Mouse (Mus musculus): ENCODE results near the gene Rps28. TPM values are rescaled to one million over a fixed set of nuclear protein-coding genes. Genes with fewer than 3 reads are reported as not detected.

The Rps28 gene
- polyA plus RNA-seq, 1 experiment from 2014 or later: 1,039 TPM

DNA sequence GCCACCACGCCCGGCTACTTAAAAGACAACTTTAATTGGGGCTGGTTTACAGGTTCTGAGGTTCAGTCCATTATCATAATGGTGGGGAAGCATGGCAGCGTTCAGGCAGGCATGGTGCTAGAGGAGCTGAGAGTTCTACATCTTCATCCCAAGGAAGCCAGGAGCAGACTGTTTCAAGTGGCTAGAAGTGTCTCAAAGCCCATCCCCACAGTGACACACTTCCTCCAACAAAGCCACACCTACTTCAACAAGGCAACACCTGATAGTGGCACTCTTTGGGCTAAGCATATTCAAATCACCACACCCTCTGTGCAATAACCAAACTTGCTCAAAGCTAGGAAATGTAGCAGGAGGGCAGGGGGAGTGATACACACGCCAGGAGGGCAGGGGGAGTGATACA lies 20.2 kb downstream of the Rps28 start:
- no peaks in the 10 kb centered on the region for H3K27me3 ChIP-seq (ENCODE audit: control insufficient read depth, insufficient read depth, low read depth, low read length)
- no peaks in the 10 kb centered on the region for H3K36me3 ChIP-seq (ENCODE audit: control insufficient read depth, insufficient read depth, low read length)
- H3K9ac ChIP-seq (ENCODE audit: low read length): no peak overlapping the region
- ATAC-seq (ENCODE audit: low read depth): peak; percentile 69
- 0 out of 2 replicates have a peak, but pooled peaks cover 2% of the 10 kb centered on the region for H3K4me1 ChIP-seq (replicated peaks; ENCODE audit: control insufficient read depth, insufficient read depth, low read length)
- no peak overlapping the region for H3K4me2 ChIP-seq (ENCODE audit: low read depth, low read length)
- H3K27ac ChIP-seq (ENCODE audit: low read length): peak overlapping the region; percentile 82
- H3K9me3 ChIP-seq (ENCODE audit: control insufficient read depth, low read length): no peaks in the 10 kb centered on the region
- no peak overlapping the region for H3K4me3 ChIP-seq (ENCODE audit: low read length)
- 56% methylated on average over 4 of the region's 4 CpGs for WGBS

DNA sequence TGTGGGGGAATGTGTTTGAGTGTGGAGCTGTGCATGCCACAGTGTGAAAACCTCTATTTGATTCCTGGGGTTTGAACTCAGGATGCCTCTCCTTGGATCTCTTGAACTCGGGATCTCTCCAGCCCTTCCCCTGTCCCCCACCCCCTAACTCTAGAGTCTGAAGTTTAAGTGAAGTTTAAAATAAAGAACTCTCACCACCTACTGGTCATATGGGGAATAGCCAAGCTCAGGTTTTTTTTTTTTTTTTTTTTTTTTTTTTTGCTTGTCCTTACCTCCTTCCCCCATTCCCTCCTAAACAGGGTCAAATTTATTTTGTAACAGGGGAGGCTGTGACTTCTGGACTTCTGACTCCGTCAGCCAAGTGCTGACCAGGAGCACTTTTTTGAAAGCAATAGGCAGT lies 22.1 kb downstream of the Rps28 start:
- H3K9ac ChIP-seq (ENCODE audit: low read length): no peak overlapping the region
- 2% methylated on average over 2 of the region's 2 CpGs for WGBS

DNA sequence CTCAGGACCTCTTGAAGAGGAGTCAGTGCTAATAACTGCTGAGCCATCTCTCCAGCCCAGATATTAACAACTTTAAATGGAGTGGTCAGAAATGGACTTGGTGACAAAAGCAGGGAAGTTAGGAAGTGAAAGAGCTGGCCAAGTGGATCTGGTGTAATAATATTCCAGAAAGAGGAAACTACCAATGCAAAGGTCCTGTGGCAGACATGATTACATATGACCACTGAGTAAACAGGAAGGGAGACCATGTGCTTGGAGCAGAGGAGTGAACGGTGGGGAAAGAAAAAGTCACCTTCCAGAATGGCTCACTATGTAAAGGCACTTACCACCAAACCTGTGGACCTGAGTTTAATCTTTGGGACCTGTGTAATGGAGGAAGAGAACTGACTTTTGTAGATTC lies 25.1 kb downstream of the Rps28 start:
- Histone ChIP-seq H3K4me1 (replicated peaks; ENCODE audit: control insufficient read depth, insufficient read depth, low read length) (no peaks in the 10 kb centered on the region), H3K36me3 (ENCODE audit: control insufficient read depth, insufficient read depth, low read length) (no peaks in the 10 kb centered on the region), H3K27me3 (ENCODE audit: control insufficient read depth, insufficient read depth, low read depth, low read length) (no peaks in the 10 kb centered on the region), H3K27ac (ENCODE audit: low read length) (no peak overlapping the region), H3K4me3 (ENCODE audit: low read length) (no peak overlapping the region), H3K9me3 (ENCODE audit: control insufficient read depth, low read length) (no peaks in the 10 kb centered on the region), H3K4me2 (ENCODE audit: low read depth, low read length) (no peak overlapping the region), H3K9ac (ENCODE audit: low read length) (no peak overlapping the region)
- 26% methylated on average over 1 of the region's 1 CpGs for WGBS
- ATAC-seq (ENCODE audit: low read depth): no peak

More for the DNA sequence above, 22.1 kb downstream of the Rps28 start:
- Histone ChIP-seq H3K4me2 (ENCODE audit: low read depth, low read length) (no peak overlapping the region), H3K4me1 (replicated peaks; ENCODE audit: control insufficient read depth, insufficient read depth, low read length) (0 out of 2 replicates have a peak, but pooled peaks cover 2% of the 10 kb centered on the region), H3K4me3 (ENCODE audit: low read length) (no peak overlapping the region), H3K36me3 (ENCODE audit: control insufficient read depth, insufficient read depth, low read length) (no peaks in the 10 kb centered on the region), H3K9me3 (ENCODE audit: control insufficient read depth, low read length) (no peaks in the 10 kb centered on the region), H3K27ac (ENCODE audit: low read length) (no peak overlapping the region), H3K27me3 (ENCODE audit: control insufficient read depth, insufficient read depth, low read depth, low read length) (no peaks in the 10 kb centered on the region)
- no peak for ATAC-seq (ENCODE audit: low read depth)

DNA sequence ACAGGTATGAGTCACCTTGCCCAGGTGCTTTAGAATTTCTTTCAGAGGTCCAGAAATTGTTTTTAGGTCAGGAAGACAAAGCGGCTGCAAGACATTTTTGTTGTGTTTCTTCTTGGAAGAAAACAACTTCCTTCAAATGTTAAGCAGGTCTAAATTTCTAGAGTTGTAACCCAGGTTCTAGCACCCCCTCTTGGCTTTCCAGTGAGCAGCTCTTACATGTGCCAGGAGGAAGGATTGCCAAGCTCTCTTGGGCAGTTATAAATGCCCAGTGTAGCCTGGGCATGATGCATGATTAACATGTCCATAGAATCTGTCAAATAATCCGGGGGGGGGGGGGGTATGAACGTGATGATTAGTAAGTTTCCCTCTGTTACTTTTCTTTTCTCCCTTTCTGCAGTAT lies 26.1 kb downstream of the Rps28 start:
- Histone ChIP-seq H3K27me3 (ENCODE audit: control insufficient read depth, insufficient read depth, low read depth, low read length) (no peaks in the 10 kb centered on the region; the same call in 1 of the 2 replicates), H3K9me3 (ENCODE audit: control insufficient read depth, low read length) (no peaks in the 10 kb centered on the region), H3K4me1 (replicated peaks; ENCODE audit: control insufficient read depth, insufficient read depth, low read length) (no peaks in the 10 kb centered on the region), H3K27ac (ENCODE audit: low read length) (no peak overlapping the region), H3K36me3 (ENCODE audit: control insufficient read depth, insufficient read depth, low read length) (no peaks in the 10 kb centered on the region), H3K9ac (ENCODE audit: low read length) (no peak overlapping the region), H3K4me3 (ENCODE audit: low read length) (no peak overlapping the region), H3K4me2 (ENCODE audit: low read depth, low read length) (no peak overlapping the region)
- ATAC-seq (ENCODE audit: low read depth): no peak
- 42% methylated on average over 3 of the region's 3 CpGs for WGBS

DNA sequence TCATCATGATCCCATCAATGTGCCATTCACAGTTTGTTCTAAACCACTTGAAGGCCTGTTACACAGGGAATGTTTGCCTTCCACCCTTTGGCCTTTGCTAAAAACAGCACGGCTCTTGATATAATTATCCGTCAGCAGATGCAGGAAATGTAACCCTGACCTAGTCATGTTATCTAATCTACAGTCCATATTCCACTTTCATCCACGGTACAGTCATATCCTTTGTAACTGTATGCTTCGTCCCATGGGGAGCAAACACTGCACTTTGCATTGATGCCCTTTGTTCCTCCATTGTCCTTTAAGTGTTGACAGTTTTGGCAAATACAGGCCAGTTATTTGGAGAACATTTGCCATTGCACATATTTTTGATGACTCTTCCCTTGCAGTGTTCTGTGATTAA lies 35.6 kb downstream of the Rps28 start:
- ATAC-seq (ENCODE audit: low read depth): no peak
- H3K27me3 ChIP-seq (ENCODE audit: control insufficient read depth, insufficient read depth, low read depth, low read length): no peaks in the 10 kb centered on the region; the same call in 1 of the 2 replicates

DNA sequence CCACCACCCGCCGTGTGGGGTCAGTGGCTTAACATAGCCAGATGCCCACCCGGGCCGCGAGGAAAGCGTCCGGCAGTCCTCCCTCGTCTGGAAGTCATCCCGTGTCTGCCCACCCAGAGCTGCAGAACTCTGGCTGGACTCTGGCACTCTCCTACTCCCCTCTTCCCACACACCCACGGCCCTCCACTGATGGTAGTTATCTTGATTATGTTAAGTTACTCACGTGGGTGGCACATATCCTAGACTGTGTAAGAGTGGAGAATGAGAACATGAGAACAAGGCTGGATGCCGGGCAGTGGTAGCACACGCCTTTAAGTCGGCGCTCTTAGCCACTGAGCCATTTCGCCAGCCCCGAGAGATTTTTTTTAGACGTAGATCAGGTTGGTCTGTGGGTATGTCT lies 38.0 kb downstream of the Rps28 start:
- H3K27ac ChIP-seq (ENCODE audit: low read length): no peak overlapping the region
- H3K4me3 ChIP-seq (ENCODE audit: low read length): no peak overlapping the region
- 84% methylated on average over 18 of the region's 18 CpGs for WGBS
- ATAC-seq (ENCODE audit: low read depth): no peak
- H3K4me2 ChIP-seq (ENCODE audit: low read depth, low read length): no peak overlapping the region
- peaks cover 20% of the 10 kb centered on the region for H3K4me1 ChIP-seq (replicated peaks; ENCODE audit: control insufficient read depth, insufficient read depth, low read length)
- H3K36me3 ChIP-seq (ENCODE audit: control insufficient read depth, insufficient read depth, low read length): no peaks in the 10 kb centered on the region
- no peak overlapping the region for H3K9ac ChIP-seq (ENCODE audit: low read length)
- H3K27me3 ChIP-seq (ENCODE audit: control insufficient read depth, insufficient read depth, low read depth, low read length): no peaks in the 10 kb centered on the region
- no peaks in the 10 kb centered on the region for H3K9me3 ChIP-seq (ENCODE audit: control insufficient read depth, low read length)

More for the DNA sequence above, 35.6 kb downstream of the Rps28 start:
- H3K4me2 ChIP-seq (ENCODE audit: low read depth, low read length): no peak overlapping the region
- no peaks in the 10 kb centered on the region for H3K9me3 ChIP-seq (ENCODE audit: control insufficient read depth, low read length)
- no peak overlapping the region for H3K9ac ChIP-seq (ENCODE audit: low read length)
- H3K4me3 ChIP-seq (ENCODE audit: low read length): no peak overlapping the region
- H3K36me3 ChIP-seq (ENCODE audit: control insufficient read depth, insufficient read depth, low read length): no peaks in the 10 kb centered on the region
- no peak overlapping the region for H3K27ac ChIP-seq (ENCODE audit: low read length)
- 23% methylated on average over 4 of the region's 4 CpGs for WGBS
- H3K4me1 ChIP-seq (replicated peaks; ENCODE audit: control insufficient read depth, insufficient read depth, low read length): peaks cover under 1% of the 10 kb centered on the region; the same call in 1 of the 2 replicates

DNA sequence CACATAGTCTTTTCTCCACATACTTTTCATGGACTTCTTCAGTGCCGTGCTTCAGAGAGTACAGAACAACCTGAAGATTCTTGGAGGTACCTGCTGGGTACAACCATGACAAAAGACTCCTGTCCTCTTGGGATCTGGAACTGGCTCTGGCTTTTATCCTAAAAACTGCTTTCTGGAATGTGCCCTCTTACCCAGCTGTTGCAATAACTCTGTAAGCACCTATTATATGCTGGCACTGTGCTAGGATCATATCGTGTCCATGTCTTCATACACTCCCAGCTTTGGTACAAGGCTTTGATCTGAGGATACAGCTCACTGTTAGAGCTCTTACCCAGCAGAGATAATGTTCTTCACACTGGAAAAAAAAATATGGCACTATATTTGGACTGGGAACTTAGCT lies 39.4 kb downstream of the Rps28 start:
- Histone ChIP-seq H3K27me3 (ENCODE audit: control insufficient read depth, insufficient read depth, low read depth, low read length) (no peaks in the 10 kb centered on the region), H3K36me3 (ENCODE audit: control insufficient read depth, insufficient read depth, low read length) (no peaks in the 10 kb centered on the region), H3K9me3 (ENCODE audit: control insufficient read depth, low read length) (no peaks in the 10 kb centered on the region), H3K4me1 (replicated peaks; ENCODE audit: control insufficient read depth, insufficient read depth, low read length) (peaks cover 26% of the 10 kb centered on the region), H3K9ac (ENCODE audit: low read length) (no peak overlapping the region), H3K27ac (ENCODE audit: low read length) (no peak overlapping the region), H3K4me2 (ENCODE audit: low read depth, low read length) (no peak overlapping the region), H3K4me3 (ENCODE audit: low read length) (no peak overlapping the region)
- no peak for ATAC-seq (ENCODE audit: low read depth)
- 72% methylated on average over 2 of the region's 2 CpGs for WGBS

DNA sequence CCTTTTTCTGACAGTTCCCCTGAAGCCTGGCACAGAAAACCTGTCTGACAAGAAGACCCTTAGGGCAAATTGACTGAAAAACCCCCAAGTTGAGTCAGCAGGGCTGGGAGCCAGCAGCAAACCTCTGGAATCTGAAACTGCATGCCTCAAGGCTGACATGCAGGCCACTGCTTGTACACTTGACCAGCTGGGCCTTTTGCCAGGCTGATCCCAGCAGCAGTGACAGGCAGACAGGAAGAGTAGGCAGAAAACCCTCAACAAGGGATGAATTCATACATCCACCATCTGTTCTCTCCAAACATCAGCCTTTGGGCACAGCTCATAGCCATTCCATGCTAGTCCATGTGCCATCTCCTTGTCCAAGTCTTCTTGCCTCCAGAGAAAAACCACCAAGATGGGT lies 41.0 kb downstream of the Rps28 start:
- ATAC-seq (ENCODE audit: low read depth): no peak

DNA sequence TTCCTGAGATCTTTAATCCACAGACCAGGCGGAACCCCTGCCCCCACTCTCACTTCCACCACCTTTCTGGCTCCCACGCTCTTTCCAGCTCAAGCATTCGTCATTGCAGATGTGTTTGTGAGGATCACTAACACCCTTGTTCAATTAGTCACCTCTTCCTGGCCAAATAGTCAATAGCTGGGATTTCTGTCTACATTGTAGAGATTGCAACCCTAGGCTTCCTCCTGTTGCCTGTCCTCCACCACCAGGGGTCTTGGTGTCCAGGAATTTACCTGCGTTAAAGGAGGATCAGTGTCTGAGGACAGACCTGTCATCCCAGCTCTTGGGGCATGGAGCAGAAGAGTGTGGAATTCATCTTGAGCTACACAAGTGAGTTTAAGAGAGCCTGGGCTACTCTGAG lies 42.3 kb downstream of the Rps28 start:
- Histone ChIP-seq H3K9ac (ENCODE audit: low read length) (peak overlapping the region; percentile 72), H3K36me3 (ENCODE audit: control insufficient read depth, insufficient read depth, low read length) (peaks cover under 1% of the 10 kb centered on the region), H3K9me3 (ENCODE audit: control insufficient read depth, low read length) (no peaks in the 10 kb centered on the region), H3K4me1 (replicated peaks; ENCODE audit: control insufficient read depth, insufficient read depth, low read length) (peaks cover 44% of the 10 kb centered on the region), H3K4me2 (ENCODE audit: low read depth, low read length) (peak overlapping the region; percentile 87), H3K27me3 (ENCODE audit: control insufficient read depth, insufficient read depth, low read depth, low read length) (no peaks in the 10 kb centered on the region), H3K27ac (ENCODE audit: low read length) (peak overlapping the region; percentile 70), H3K4me3 (ENCODE audit: low read length) (peak overlapping the region; percentile 62)
- no peak for ATAC-seq (ENCODE audit: low read depth)
- WGBS: 45% methylated on average over 4 of the region's 4 CpGs

More for the DNA sequence above, 41.0 kb downstream of the Rps28 start:
- no peak overlapping the region for H3K4me2 ChIP-seq (ENCODE audit: low read depth, low read length)
- peak overlapping the region; percentile 66 for H3K27ac ChIP-seq (ENCODE audit: low read length)
- H3K9ac ChIP-seq (ENCODE audit: low read length): no peak overlapping the region
- peaks cover 40% of the 10 kb centered on the region for H3K4me1 ChIP-seq (replicated peaks; ENCODE audit: control insufficient read depth, insufficient read depth, low read length)
- no peaks in the 10 kb centered on the region for H3K9me3 ChIP-seq (ENCODE audit: control insufficient read depth, low read length)
- no peak overlapping the region for H3K4me3 ChIP-seq (ENCODE audit: low read length)
- H3K27me3 ChIP-seq (ENCODE audit: control insufficient read depth, insufficient read depth, low read depth, low read length): no peaks in the 10 kb centered on the region
- no peaks in the 10 kb centered on the region for H3K36me3 ChIP-seq (ENCODE audit: control insufficient read depth, insufficient read depth, low read length)

Measured in lung, embryonic 16.5 days (tissue).